Mouse (Mus musculus) spleen, postnatal 10 days (tissue): ENCODE results near the gene Slc19a1.

Experiments used
- DNase-seq, 2 experiments: peaks; one replicate each; pipeline ENCODE4 v3.0.0; 2021 to 2022; ENCODE audit warnings: low spot score in 2 of 2

The Slc19a1 gene

DNA sequence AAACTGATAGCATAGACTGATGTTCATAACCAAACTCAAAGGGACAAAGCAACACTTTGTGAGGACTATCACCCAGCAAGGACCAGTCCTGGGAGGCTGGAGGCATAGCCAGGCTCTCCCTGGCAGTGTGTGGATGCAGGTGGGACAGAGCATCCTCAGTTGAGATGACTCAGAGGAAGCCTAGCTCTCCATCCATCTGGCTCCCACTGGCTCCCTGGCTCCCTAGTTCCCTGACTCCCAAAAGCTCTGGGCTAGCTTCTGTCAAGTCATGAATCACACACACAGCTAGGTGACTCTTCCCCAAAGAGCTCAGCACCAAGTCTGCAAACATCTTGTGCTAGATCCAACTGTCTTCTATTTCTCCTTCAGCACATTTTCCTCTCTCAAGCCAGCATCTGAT lies 61.8 kb downstream of the Slc19a1 start:
- DNase-seq, result no peak

DNA sequence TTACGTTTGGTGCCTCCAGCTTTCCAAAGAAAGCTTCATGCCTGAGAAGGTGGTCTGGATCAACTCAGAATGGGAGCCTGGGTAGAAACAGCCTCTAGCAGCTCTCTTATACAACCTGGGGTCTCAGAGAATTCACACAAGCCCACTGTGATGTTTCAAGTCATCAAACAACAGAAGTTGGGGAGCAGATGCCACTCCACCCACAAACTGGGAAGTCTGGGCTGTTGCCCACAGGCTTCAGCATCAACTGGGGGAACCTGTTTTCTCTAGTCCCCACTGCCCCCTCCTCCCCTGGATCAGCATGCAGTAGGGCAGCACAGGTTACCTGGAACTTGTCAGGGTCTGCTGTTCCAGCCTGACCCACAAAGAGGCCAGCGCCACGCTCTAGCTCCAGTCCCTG lies 63.6 kb downstream of the Slc19a1 start:
- DNase-seq, result no peak

DNA sequence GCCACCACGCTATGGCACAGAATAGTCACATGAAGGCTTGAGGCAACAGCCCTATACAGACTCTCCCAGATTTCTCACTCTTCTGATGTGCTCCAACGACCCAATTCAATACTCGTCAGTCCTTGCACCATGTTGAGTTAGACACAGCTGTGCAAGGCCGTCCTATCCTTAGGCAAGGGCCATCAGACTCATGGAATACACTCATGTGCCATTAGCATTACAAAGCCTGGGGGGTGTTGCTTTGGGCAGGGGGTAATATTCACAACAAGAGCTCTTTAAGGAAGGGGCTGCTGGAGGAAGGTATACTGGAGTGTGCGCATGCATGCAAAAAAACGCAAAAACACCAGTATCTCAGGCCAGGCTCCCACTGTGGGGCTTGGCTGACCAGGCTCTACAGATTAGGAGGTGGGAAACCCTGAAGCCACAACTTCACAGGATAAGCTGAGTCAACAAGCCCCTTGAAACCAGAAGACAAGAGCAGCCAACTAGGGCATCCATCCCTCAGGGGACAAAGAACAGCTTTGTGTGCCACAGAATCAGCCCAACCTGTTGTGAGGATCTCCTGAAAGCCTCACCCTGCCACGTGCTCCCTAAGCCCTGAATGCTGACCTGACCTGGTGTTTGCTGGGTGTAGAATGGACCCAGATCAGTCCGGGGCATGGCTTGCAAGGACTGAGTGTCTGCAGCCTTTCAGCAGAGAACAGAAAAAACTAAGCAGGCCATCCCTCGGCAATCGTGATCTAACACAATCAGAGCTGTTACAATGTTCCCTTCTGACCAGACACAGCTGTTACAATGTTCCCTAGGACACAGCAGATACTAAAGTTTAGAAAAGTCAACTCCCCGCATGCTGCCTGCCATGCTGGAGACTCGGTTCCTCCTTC lies 65.2 kb downstream of the Slc19a1 start:
- DNase-seq, result no peak

DNA sequence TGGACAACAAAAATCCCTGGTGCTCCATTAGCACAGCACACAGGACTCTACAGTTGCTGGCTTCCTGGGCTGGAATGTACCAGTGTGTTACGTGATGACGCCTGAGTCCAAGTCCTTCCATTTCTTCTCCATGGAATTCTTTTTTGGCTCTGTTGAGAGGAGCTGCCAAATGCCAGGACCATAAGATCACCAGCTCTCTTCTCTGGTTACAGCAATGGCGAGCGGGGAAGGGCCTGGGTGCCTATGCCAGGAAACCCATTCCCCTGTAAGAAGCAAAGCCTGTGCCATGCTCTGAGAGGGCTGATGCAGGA lies 65.8 kb downstream of the Slc19a1 start:
- DNase-seq, result no peak

DNA sequence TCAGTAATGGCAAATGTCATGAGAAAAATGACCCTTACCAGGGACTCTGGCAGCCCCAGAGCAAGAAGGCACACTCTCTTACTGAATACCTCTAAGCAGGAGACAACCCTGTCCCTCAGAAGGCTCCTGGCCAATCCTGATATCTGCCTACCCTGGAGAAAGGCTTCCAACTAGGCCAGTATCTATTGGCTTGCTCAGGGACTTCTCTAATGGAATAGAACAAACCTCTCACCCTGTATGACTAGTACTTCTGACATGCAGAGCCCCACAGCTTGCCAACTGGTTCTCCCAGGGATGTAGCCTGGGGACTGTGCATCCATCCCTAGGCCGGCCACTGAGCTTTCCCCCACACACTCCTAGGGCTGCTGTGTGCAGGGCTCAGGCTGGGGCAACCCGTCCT lies 66.6 kb downstream of the Slc19a1 start:
- no peak for DNase-seq

DNA sequence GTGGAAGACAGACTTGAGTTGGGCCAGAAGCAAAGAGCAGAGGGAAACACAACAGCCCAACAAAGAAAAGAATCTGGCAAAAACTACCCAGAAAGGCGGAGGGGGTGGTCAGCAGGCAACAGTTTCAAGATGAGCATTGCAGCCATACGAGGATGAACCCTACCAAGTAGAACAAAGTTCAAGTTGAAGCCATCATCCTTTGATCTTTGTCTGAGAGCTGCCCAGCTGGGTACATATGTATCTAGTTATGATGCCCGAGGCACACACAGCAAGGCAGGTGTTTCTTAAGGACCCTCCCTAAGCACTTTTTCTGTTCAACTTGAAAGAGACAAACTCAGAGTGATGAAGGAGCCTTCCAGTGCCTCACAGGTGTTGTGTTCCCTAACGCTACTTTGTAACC lies 67.7 kb downstream of the Slc19a1 start:
- no peak for DNase-seq

DNA sequence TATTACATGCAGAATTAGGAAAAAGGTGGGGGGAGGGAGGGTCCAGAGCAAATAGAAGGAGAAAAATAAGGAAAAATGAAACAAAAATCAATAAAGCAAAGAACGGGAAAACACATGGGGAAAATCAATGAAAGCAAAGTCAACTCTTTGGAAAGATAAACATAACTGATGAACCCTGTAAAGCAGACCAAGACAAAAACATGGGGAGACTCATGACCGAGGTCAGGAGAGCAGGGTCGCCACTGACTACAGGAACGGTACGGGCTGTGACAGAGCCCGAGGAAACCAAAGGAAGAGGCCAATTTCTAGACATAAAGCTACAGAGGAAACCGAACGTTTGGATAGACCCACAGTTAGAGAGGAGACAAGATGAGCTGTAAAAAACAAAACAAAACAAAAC lies 71.6 kb downstream of the Slc19a1 start:
- DNase-seq, result no peak

DNA sequence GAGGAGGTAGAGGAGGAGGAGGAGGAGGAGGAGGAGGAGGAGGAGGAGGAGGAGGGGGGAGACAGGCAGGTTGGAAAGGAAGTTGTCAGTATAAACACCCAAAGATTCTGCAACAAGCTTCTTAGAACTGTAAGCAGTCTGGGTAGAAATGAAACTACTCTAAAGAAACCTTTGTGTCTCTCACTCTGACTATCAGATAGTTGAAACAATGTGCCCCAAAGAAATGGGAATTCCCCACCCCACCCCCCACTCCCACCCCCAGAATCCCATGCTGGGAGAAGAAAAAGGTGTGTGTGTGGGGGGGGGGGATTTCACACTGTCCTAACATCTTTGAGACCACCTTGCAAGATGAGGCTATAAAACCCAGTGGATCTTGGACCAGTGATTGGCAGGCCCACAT lies 72.3 kb downstream of the Slc19a1 start:
- DNase-seq, result no peak

DNA sequence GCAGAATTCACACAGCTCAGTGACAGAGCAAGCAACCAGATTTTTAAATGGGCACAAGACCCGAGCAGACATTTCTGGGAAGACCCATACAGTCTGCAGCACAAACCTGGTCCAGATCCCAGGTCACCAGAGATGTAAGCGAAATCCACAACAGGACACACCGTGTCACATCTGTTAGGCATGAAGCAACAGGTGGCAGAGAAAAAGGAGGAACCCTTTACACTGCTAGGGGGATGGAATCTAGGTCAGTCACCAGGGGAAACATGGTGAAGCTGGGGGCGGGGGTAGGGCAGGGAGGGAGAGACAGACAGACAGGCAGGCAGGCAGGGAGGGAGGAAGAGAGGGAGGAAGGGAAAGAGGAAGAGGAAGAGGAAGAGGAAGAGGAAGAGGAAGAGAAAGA lies 76.1 kb downstream of the Slc19a1 start:
- no peak for DNase-seq

DNA sequence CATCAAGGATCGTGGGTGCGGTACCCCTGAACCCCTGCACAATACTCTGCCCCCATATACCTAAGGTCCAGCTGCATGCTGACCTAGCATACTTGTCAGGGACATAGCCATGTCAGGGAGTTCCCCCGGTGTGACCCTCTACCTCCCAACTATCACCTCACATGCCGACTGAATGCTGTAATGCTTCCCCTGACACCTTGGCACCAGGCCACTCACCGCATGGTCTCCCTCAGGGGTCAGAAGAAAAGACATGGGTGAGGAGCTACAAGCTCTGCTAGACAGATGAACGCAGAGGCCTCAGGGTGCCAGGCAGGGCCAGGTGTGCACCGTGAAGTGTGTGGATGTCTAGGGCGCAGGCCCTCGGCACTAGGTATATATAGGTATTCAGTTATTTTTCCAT lies 78.0 kb downstream of the Slc19a1 start:
- no peak for DNase-seq
